ENCODE assay signal across 8 mouse cellular contexts in genomic region chr2:79646237-79646688, GRCm38 (mm10). TPM values are rescaled to one million over a fixed set of nuclear protein-coding genes. Genes with fewer than 3 reads are reported as not detected.
DNase-seq lines count a peak whose midpoint lies in the region; ATAC-seq and TF ChIP-seq lines count a peak whose summit lies in the region.

No protein-coding gene starts in this region.

- no peak overlapping the region for H3K9ac ChIP-seq in liver, embryonic 12.5 days

- no peak overlapping the region for H3K4me2 ChIP-seq in liver, embryonic 12.5 days

- 0 out of 2 replicates have a peak, but pooled peaks have one; percentile 15 for ATAC-seq in liver, embryonic 12.5 days

- TF ChIP-seq CTCF in embryonic fibroblast, embryonic 13.5 days (IDR thresholded peaks at IDR 0.05; ENCODE audit: borderline replicate concordance, insufficient read depth, low read length), result peak; percentile 14; the same call in 1 of the 2 replicates

- H3K4me1 ChIP-seq in embryonic fibroblast, embryonic 13.5 days (ENCODE audit: control insufficient read depth, insufficient read depth, low read length), result no peaks in the 10 kb centered on the region
- peaks cover 8% of the 10 kb centered on the region; the same call in 1 of the 2 replicates for H3K4me1 ChIP-seq in liver, embryonic 12.5 days

- H3K4me3 ChIP-seq in embryonic fibroblast, embryonic 13.5 days (ENCODE audit: insufficient read depth, low read length), result no peak overlapping the region
- no peak overlapping the region for H3K4me3 ChIP-seq in liver, embryonic 12.5 days

- DNase-seq in adrenal gland, adult (ENCODE audit: inconsistent age in 2 of 2, low spot score in 1 of 2), result peak; percentile 16 to 88
- DNase-seq in adrenal gland, adult 8-10 months, result no peak
- DNase-seq in 3134 (ENCODE audit: extremely low read depth, insufficient read length, low spot score), result peak; percentile 21
- DNase-seq in adrenal gland, postnatal 25 days, result peak; percentile 16
- peak; percentile 67 to 68 for DNase-seq in kidney, adult 8-10 months
- peak; percentile 39 for DNase-seq in retina, postnatal 7 days (ENCODE audit: low read depth, low spot score)

- H3K27me3 ChIP-seq in liver, embryonic 12.5 days (replicated peaks), result no peaks in the 10 kb centered on the region

- no peak for TF ChIP-seq POLR2A in embryonic fibroblast, embryonic 13.5 days (IDR thresholded peaks at IDR 0.05; ENCODE audit: low read depth, low read length)

- WGBS in liver, embryonic 12.5 days (ENCODE audit: insufficient replicate concordance), result 43% methylated on average over 4 of the region's 4 CpGs

- H3K9me3 ChIP-seq in liver, embryonic 12.5 days (replicated peaks), result no peaks in the 10 kb centered on the region

- H3K27ac ChIP-seq in embryonic fibroblast, embryonic 13.5 days (ENCODE audit: insufficient read depth, low read length), result no peak overlapping the region
- no peak overlapping the region for H3K27ac ChIP-seq in liver, embryonic 12.5 days

- peaks cover 48% of the 10 kb centered on the region for H3K36me3 ChIP-seq in liver, embryonic 12.5 days

RNA-seq across cellular contexts. Expression of gene Itprid2, which starts 11.1 kb away (rescaled TPM):
- 10 to 100 TPM; 35.1 to 49.1 (median 43.9) TPM for total RNA-seq in adrenal gland, adult 8-10 months (2022)
- 45.5 and 48.2 TPM in 2 replicates for total RNA-seq in adrenal gland, postnatal 25 days (2021)
- 26.8 and 27.8 TPM in 2 replicates for polyA plus RNA-seq in embryonic fibroblast, embryonic 13.5 days (2011; ENCODE audit: insufficient read length, low read depth, missing spikeins)
- 5.2 and 5.3 TPM in 2 replicates for polyA plus RNA-seq in liver, embryonic 12.5 days (2016; fragmentation: Nextera tagmentation; extraction: Ambion mirVana)
